Mouse (Mus musculus): ENCODE data around the gene Copg2.

GRCm38 (mm10) chr6:30883491-30883890 is 13.1 kb downstream of the Copg2 start:
- TF ChIP-seq CTCF (IDR thresholded peaks at IDR 0.05; ENCODE audit: low read depth, low read length), result no peak
- no peak for TF ChIP-seq GATA1 (IDR thresholded peaks at IDR 0.05; ENCODE audit: borderline replicate concordance, low read length)

Data from G1E (cell line).